Mouse (Mus musculus): ENCODE measurements around the gene Agpat4.

DNA sequence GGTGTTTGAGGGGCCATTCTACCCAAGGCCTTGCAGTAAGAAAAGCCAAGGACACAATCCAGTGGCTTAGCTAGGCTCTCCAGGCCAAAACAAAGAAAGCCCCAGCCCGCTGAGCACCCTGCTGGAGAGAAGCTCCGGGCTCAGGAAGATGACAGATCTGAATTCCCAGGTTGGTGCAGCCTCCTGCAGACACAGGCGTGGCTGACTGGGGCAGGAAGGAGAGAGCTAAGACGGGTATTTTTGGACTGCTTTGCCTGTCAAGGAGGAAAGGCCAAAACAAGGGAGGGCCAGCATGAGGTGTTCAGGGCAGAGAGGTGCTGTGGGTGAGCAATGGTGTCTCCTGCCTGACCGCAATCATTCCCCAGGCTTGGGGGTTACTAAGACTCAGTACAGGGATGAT is 105.2 kb downstream of the Agpat4 start:
- TF ChIP-seq CTCF (IDR thresholded peaks at IDR 0.05; ENCODE audit: borderline replicate concordance, control insufficient read depth, extremely low read depth, insufficient read depth, low read length, poor library complexity) (no peak), POLR2A (IDR thresholded peaks at IDR 0.05; ENCODE audit: control insufficient read depth, extremely low read depth, insufficient read depth, low read length, poor library complexity) (no peak)
